Mouse (Mus musculus) kidney, adult 9 months (tissue): ENCODE measurements at regions not wholly inside any gene's neighbourhood (a gene's known extent, or its start where the extent isn't known, plus 50 kb on each side); places are given as distances from the start of the nearest gene placed in this dataset.

Experiments used
- DNase-seq: peaks from one replicate; pipeline ENCODE4 v3.0.0; 2022

DNA sequence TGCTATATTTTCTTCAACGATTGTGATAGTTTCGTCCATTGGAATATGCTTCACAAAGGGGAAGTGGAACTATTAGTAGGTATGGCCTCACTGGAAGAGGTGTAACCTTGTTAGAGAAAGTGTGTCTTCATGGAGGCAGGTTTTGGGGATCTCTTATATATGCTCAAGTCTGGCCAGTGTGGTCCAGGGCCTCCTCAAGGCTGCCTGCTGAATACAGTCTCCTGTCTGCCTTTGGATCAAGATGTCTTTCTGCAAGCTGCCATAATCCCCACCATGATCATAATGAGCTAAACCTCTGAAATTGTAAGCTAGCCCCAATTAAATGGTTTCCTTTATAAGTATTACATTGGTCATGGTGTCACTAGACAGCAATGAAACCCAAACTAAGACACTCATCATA, 384.3 kb downstream of the Btbd3 start:
- no peak for DNase-seq

GRCm38 (mm10) chr2:138641335-138641734, 385.0 kb downstream of the Btbd3 start:
- DNase-seq, result no peak

- no peak for DNase-seq
Measured at GRCm38 (mm10) chr2:138648616-138649015, 392.3 kb downstream of the Btbd3 start.

DNA sequence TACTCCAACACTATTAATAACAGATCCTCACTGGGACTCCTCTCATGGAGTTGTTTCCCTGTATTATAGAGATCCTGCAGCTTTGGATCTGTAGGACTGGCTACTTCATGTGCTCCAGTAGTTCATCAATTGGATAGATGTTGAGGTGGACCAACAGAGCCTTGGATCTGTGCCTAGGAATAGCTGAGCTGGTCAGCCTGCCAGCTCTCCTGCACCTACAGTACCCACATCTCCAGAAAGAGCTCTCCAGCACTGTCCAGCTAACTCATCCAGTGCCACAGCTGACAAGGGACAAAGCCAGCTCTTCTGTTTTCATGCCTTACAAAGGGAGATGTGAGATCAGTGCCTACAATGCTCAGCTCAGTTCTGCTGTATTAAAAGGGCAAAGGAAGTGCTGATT, 403.0 kb downstream of the Btbd3 start:
- no peak for DNase-seq

- no peak for DNase-seq
Measured at GRCm38 (mm10) chr2:138670307-138670706, 413.9 kb downstream of the Btbd3 start.

GRCm38 (mm10) chr2:138674801-138675200, 418.4 kb downstream of the Btbd3 start:
- no peak for DNase-seq

GRCm38 (mm10) chr2:138675229-138676065, 419.1 kb downstream of the Btbd3 start:
- DNase-seq, result no peak

DNA sequence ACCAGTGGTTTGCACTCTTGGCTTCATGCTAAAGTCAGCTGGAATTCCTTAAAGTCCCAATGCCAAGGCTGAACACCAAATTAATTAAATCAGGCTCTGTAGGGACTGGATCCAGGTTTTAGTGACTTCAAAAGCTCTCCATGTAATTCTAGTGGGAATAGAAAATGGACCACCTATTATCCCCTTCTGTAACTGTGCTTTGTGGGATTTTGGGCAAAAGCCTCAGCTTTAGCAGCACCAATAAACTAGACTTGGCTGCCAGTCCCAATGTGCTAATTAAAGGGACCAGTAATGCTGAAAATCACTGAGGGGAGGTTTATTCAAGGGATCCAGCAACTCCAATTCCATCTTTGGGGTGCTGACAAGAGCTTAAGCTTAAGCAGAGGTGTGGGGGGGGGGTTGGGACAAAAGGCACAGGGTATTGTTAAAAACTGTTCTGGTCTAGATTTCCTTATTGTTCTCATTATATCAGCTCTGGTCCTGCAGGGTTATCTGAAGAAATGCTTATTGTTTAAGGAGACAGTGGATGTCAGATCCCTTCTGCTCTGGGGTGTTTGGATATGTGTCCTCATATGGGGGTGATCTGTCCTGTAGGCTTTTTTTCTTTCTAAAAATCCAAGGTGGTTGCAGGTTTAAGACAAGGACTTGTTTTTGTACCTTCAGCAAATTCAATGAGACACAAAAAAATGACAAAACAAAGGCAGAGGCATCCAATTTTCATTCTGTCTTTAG, 431.9 kb downstream of the Btbd3 start:
- DNase-seq, result no peak

DNA sequence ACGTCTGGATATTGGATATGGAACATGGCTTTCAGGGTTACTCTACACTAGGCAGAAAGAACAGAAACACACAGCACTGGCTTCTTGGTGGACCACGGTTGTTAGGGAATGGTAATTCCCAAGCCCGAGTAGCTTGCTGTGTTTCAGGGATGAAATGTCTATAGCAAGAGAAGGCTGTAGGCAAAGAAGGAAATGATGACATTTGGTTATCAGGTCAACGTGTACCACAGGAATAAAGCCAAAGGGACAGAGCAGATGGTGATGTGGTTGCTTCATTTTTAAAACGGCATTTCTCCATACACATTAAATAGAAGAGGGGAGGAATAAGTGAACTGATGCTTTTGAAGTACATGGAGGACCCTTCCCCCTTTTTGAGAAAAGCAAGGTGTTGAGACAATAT, 433.1 kb downstream of the Btbd3 start:
- DNase-seq, result no peak

DNA sequence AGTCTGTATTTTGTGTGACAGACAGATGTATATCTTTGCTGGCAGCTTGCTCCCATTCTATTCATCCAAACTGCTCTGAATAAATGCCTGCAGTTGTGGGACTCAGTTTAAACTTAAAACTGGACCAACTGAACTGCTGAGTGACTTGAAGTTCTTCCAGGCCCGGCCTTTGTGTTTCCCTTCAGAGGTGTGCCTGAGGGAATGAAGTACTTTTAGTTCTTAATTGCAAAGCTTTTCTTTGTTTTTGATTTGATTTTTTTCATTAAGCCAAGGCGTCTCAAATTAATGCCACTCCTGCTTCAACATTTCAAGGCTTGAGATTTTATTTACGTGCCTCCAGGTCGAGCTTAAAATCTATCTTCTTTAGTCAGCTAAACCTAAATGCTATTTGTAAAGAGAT, 446.4 kb downstream of the Btbd3 start:
- DNase-seq, result no peak

DNA sequence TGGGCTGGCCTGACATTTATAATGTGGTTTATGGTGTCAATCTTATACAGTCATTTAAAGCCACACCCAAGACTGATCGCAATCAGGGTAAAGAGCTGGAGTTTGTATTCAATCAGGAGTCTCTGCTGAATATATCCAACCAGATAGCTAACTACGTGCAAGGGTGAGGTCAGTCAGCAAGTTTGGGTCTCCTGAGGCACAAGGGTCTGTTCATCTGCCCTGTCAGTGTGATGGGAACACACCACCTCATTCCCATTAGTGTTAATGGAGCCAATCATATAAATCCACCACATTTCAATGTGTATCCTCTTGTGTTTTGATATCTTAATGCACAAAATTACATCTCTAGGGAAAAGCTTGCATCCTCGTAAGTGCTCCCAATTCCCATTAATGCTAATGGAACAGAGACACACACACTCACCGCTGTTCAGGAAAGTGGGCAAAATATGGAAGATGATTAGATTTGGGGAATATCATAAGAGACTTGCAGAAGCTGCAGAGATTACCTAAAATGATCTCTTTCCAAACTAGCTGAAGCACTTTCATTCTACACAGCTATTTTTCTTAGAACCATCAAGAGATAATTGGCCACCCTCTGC, 447.7 kb downstream of the Btbd3 start:
- DNase-seq, result no peak

- no peak for DNase-seq
Measured at GRCm38 (mm10) chr2:138708763-138709162, 452.4 kb downstream of the Btbd3 start.

GRCm38 (mm10) chr2:138733846-138734245, 477.5 kb downstream of the Btbd3 start:
- no peak for DNase-seq

DNA sequence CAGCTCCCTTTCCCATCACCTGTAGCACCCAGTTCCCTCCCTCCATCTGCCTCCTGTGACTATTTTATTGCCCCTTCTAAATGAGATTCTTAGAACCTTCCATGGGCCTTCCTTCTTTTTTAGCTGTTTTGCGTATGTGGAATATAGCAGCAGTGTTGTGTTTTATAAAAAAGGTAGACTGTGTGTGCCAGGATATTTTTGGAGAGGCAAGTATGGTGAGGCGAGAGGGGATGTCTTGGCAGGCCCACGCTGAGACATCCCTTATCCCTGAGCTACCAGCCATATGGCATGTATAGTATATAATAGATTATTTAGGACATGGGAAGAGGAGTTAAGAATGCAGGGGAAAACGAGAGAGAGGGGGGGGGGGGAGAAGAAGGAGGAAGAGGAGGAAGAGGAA, 488.4 kb downstream of the Btbd3 start:
- DNase-seq, result no peak

GRCm38 (mm10) chr2:138760439-138760963, 504.1 kb downstream of the Btbd3 start:
- peak; percentile 19 for DNase-seq

DNA sequence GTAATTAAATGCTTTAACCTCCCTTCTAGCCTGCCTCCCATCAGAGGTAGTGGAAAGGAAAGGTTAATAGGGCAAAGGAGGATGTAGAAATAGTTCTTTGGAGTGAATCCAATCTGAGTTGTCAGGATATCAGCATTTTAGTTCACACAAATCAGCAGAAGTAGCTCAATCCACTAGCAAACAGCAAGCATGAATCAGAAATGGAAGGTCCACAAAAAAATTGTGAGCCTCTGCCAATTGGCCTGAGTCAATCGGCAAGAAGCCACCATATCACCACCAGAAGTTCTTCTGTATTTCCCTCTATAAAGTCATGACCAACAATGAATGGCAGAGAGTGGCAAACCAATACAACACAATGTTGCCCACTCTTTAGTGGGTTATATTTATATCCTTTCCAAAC, 505.0 kb downstream of the Btbd3 start:
- DNase-seq, result no peak

DNA sequence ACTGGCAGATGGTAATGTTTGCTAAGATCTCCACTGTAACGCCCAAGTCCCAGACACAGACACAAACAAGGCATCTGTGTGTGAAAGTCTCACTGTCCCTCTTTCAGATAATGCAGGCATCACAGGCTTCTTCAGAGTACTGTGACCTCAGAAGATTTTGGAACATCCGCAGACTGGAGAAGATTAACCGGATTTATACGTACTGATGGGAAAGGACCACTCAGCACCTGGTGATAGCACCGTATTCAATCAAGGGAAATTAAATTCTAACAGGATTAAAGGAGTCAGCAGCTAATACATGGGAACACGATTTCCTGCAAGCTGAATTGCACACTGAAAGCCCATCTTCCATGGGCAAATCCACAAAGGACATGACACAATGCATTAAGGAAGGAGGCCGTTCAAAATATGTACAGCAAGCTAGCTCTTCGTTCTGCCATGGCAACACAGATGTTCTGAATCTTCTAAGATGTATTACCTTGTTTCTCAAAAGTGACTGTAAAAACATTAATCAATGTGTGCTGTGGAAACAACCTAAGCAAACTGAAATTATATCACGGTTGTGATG, 510.0 kb downstream of the Btbd3 start:
- no peak for DNase-seq

DNA sequence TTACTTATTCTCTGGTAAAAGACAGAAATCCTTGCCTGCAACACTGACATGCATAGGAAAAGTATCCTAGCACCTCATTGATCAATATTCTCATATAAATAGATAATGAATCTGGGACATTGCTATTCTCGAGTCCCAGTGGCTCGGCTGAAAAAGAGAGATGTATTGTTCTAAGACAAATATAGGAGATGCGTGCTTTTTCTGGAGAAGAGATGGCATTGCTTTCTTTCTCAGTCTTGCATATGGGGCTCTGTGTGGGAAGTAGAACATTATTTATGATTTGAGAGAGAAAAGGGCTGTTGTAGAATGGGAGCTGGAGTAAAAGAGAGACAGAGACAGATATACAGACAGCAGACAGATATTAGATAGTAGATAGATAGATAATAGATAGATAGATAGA, 527.4 kb downstream of the Btbd3 start:
- no peak for DNase-seq

DNA sequence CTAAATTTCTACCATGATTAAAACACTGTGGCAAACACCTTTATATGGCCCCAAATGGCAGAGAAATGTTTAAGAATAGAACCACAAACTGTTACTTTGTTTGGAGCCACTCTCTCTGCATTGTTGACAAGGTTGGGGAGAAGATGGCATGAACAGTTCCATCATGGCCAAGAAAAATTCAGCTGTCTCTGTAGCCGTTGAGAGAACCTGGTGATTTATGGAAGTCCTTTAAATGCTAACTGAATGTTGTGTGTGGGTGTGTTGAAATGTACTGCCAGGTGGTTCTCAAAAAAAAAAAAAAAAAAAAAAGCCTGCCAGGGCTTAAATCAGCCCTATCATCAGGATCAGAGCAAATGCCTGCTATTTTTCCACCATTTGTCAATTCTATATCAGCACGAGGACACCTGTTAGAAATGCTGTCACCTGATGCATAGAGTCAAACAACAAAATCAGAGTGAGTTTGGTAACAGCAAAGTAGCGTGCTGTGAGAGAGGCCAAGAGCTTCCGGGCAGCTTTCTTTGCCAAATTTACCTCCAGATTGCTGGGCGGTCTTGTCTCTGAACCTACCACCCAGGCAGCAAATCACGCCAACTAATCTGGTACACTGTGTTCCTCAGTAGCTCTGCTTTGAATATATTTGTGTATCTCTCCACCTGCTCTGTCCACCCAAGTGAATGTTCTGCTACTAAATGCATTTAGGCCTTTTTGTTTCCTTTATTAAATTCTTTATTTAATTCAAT, 536.5 kb downstream of the Btbd3 start:
- DNase-seq, result no peak

DNA sequence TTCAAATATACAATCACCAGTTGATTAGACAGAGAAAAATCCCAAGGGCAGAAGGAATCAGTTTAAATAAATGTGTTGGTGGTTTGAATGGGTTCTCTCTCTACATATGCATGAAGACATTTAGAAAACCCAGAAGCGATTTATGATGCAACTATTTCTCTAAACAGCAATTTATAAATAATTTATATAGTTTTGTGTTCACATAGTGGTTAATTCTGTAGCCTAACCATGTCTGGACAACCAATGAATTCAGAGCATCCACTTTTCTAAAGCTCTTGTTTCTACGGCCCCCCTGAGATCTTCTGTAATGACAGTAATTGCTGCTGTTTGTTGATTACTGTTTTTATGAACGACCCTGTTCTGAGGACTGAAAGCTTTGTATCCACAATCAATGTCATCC, 549.8 kb downstream of the Btbd3 start:
- DNase-seq, result no peak

- no peak for DNase-seq
Measured at GRCm38 (mm10) chr2:138809767-138810166, 553.4 kb downstream of the Btbd3 start.

GRCm38 (mm10) chr2:138820489-138820888, 564.1 kb downstream of the Btbd3 start:
- DNase-seq, result no peak

- DNase-seq, result peak; percentile 55
Measured at GRCm38 (mm10) chr2:138824873-138825272, 568.5 kb downstream of the Btbd3 start.
